Mouse (Mus musculus): Measurements from ENCODE around the gene Tmeff1. TPM values are rescaled to one million over a fixed set of nuclear protein-coding genes. Genes with fewer than 3 reads are reported as not detected.

Gene Tmeff1
- polyA plus RNA-seq, 1 experiment from 2014 or later = 35.8 TPM

GRCm38 (mm10) chr4:48592328-48592727 lies 7.4 kb downstream of the Tmeff1 start:
- ATAC-seq (ENCODE audit: insufficient number of reproducible peaks, insufficient read depth, low FRiP score, low read depth) = 0 out of 2 replicates have a peak, but pooled peaks have one; percentile 20
- WGBS = 45% methylated on average over 5 of the region's 5 CpGs
- H3K27ac ChIP-seq (ENCODE audit: low read length) = no peak overlapping the region

GRCm38 (mm10) chr4:48592844-48593243 lies 7.9 kb downstream of the Tmeff1 start:
- H3K27ac ChIP-seq (ENCODE audit: low read length) = no peak overlapping the region
- 0 out of 2 replicates have a peak, but pooled peaks cover under 1% of the 10 kb centered on the region for H3K9me3 ChIP-seq (ENCODE audit: control insufficient read depth, low read depth, low read length)
- H3K4me2 ChIP-seq (replicated peaks; ENCODE audit: low read depth, low read length) = no peak overlapping the region
- no peak for ATAC-seq (ENCODE audit: insufficient number of reproducible peaks, insufficient read depth, low FRiP score, low read depth)
- H3K9ac ChIP-seq (replicated peaks; ENCODE audit: low read depth, low read length) = no peak overlapping the region
- H3K36me3 ChIP-seq (ENCODE audit: control insufficient read depth, insufficient read depth, low read length) = no peaks in the 10 kb centered on the region
- H3K27me3 ChIP-seq (ENCODE audit: control insufficient read depth, insufficient read depth, low read length) = no peaks in the 10 kb centered on the region
- H3K4me1 ChIP-seq (ENCODE audit: control insufficient read depth, insufficient read depth, low read length) = peaks cover 6% of the 10 kb centered on the region; the same call in 1 of the 2 replicates
- 80% methylated on average over 7 of the region's 7 CpGs for WGBS
- H3K4me3 ChIP-seq (ENCODE audit: low read depth, low read length) = no peak overlapping the region

More at GRCm38 (mm10) chr4:48592328-48592727, 7.4 kb downstream of the Tmeff1 start:
- Histone ChIP-seq H3K27me3 (ENCODE audit: control insufficient read depth, insufficient read depth, low read length) (no peaks in the 10 kb centered on the region), H3K9ac (replicated peaks; ENCODE audit: low read depth, low read length) (no peak overlapping the region), H3K36me3 (ENCODE audit: control insufficient read depth, insufficient read depth, low read length) (no peaks in the 10 kb centered on the region), H3K4me3 (ENCODE audit: low read depth, low read length) (no peak overlapping the region), H3K9me3 (ENCODE audit: control insufficient read depth, low read depth, low read length) (0 out of 2 replicates have a peak, but pooled peaks cover 4% of the 10 kb centered on the region), H3K4me2 (replicated peaks; ENCODE audit: low read depth, low read length) (no peak overlapping the region), H3K4me1 (ENCODE audit: control insufficient read depth, insufficient read depth, low read length) (peaks cover 6% of the 10 kb centered on the region; the same call in 1 of the 2 replicates)

GRCm38 (mm10) chr4:48596111-48596510 lies 11.1 kb downstream of the Tmeff1 start:
- Histone ChIP-seq H3K4me2 (replicated peaks; ENCODE audit: low read depth, low read length) (no peak overlapping the region), H3K9me3 (ENCODE audit: control insufficient read depth, low read depth, low read length) (no peaks in the 10 kb centered on the region), H3K4me1 (ENCODE audit: control insufficient read depth, insufficient read depth, low read length) (peaks cover 6% of the 10 kb centered on the region; the same call in 1 of the 2 replicates), H3K9ac (replicated peaks; ENCODE audit: low read depth, low read length) (no peak overlapping the region), H3K27me3 (ENCODE audit: control insufficient read depth, insufficient read depth, low read length) (no peaks in the 10 kb centered on the region), H3K27ac (ENCODE audit: low read length) (no peak overlapping the region), H3K4me3 (ENCODE audit: low read depth, low read length) (no peak overlapping the region), H3K36me3 (ENCODE audit: control insufficient read depth, insufficient read depth, low read length) (no peaks in the 10 kb centered on the region)
- WGBS = 88% methylated on average over 7 of the region's 7 CpGs
- no peak for ATAC-seq (ENCODE audit: insufficient number of reproducible peaks, insufficient read depth, low FRiP score, low read depth)

- H3K36me3 ChIP-seq (ENCODE audit: control insufficient read depth, insufficient read depth, low read length) = peaks cover 5% of the 10 kb centered on the region; the same call in 1 of the 2 replicates
- ATAC-seq (ENCODE audit: insufficient number of reproducible peaks, insufficient read depth, low FRiP score, low read depth) = no peak
- no peak overlapping the region for H3K4me3 ChIP-seq (ENCODE audit: low read depth, low read length)
- H3K9me3 ChIP-seq (ENCODE audit: control insufficient read depth, low read depth, low read length) = no peaks in the 10 kb centered on the region
- no peaks in the 10 kb centered on the region for H3K4me1 ChIP-seq (ENCODE audit: control insufficient read depth, insufficient read depth, low read length)
- no peak overlapping the region for H3K9ac ChIP-seq (replicated peaks; ENCODE audit: low read depth, low read length)
- H3K27ac ChIP-seq (ENCODE audit: low read length) = no peak overlapping the region
- H3K4me2 ChIP-seq (replicated peaks; ENCODE audit: low read depth, low read length) = no peak overlapping the region
- WGBS = 83% methylated on average over 3 of the region's 3 CpGs
- no peaks in the 10 kb centered on the region for H3K27me3 ChIP-seq (ENCODE audit: control insufficient read depth, insufficient read depth, low read length)
Measured at GRCm38 (mm10) chr4:48605650-48606049, 20.7 kb downstream of the Tmeff1 start.

GRCm38 (mm10) chr4:48609485-48609884 lies 24.5 kb downstream of the Tmeff1 start:
- no peaks in the 10 kb centered on the region for H3K4me1 ChIP-seq (ENCODE audit: control insufficient read depth, insufficient read depth, low read length)
- H3K27ac ChIP-seq (ENCODE audit: low read length) = no peak overlapping the region
- H3K36me3 ChIP-seq (ENCODE audit: control insufficient read depth, insufficient read depth, low read length) = peaks cover 13% of the 10 kb centered on the region
- no peaks in the 10 kb centered on the region for H3K27me3 ChIP-seq (ENCODE audit: control insufficient read depth, insufficient read depth, low read length)
- 91% methylated on average over 9 of the region's 9 CpGs for WGBS
- H3K4me3 ChIP-seq (ENCODE audit: low read depth, low read length) = no peak overlapping the region
- no peaks in the 10 kb centered on the region for H3K9me3 ChIP-seq (ENCODE audit: control insufficient read depth, low read depth, low read length)
- H3K4me2 ChIP-seq (replicated peaks; ENCODE audit: low read depth, low read length) = no peak overlapping the region
- H3K9ac ChIP-seq (replicated peaks; ENCODE audit: low read depth, low read length) = no peak overlapping the region
- no peak for ATAC-seq (ENCODE audit: insufficient number of reproducible peaks, insufficient read depth, low FRiP score, low read depth)

GRCm38 (mm10) chr4:48610251-48610650 lies 25.3 kb downstream of the Tmeff1 start:
- Histone ChIP-seq H3K4me2 (replicated peaks; ENCODE audit: low read depth, low read length) (no peak overlapping the region), H3K27me3 (ENCODE audit: control insufficient read depth, insufficient read depth, low read length) (no peaks in the 10 kb centered on the region), H3K27ac (ENCODE audit: low read length) (no peak overlapping the region), H3K36me3 (ENCODE audit: control insufficient read depth, insufficient read depth, low read length) (peaks cover 13% of the 10 kb centered on the region), H3K9ac (replicated peaks; ENCODE audit: low read depth, low read length) (no peak overlapping the region), H3K9me3 (ENCODE audit: control insufficient read depth, low read depth, low read length) (no peaks in the 10 kb centered on the region), H3K4me1 (ENCODE audit: control insufficient read depth, insufficient read depth, low read length) (no peaks in the 10 kb centered on the region), H3K4me3 (ENCODE audit: low read depth, low read length) (no peak overlapping the region)
- ATAC-seq (ENCODE audit: insufficient number of reproducible peaks, insufficient read depth, low FRiP score, low read depth) = no peak
- 94% methylated on average over 6 of the region's 6 CpGs for WGBS

- no peaks in the 10 kb centered on the region for H3K27me3 ChIP-seq (ENCODE audit: control insufficient read depth, insufficient read depth, low read length)
- H3K9me3 ChIP-seq (ENCODE audit: control insufficient read depth, low read depth, low read length) = no peaks in the 10 kb centered on the region
- peaks cover 7% of the 10 kb centered on the region for H3K36me3 ChIP-seq (ENCODE audit: control insufficient read depth, insufficient read depth, low read length)
- ATAC-seq (ENCODE audit: insufficient number of reproducible peaks, insufficient read depth, low FRiP score, low read depth) = no peak
- WGBS = 95% methylated on average over 4 of the region's 4 CpGs
- H3K4me3 ChIP-seq (ENCODE audit: low read depth, low read length) = no peak overlapping the region
- H3K27ac ChIP-seq (ENCODE audit: low read length) = no peak overlapping the region
- H3K4me1 ChIP-seq (ENCODE audit: control insufficient read depth, insufficient read depth, low read length) = no peaks in the 10 kb centered on the region
- no peak overlapping the region for H3K9ac ChIP-seq (replicated peaks; ENCODE audit: low read depth, low read length)
- H3K4me2 ChIP-seq (replicated peaks; ENCODE audit: low read depth, low read length) = no peak overlapping the region
Measured at GRCm38 (mm10) chr4:48615483-48615882, 30.5 kb downstream of the Tmeff1 start.

GRCm38 (mm10) chr4:48617201-48617600 lies 32.2 kb downstream of the Tmeff1 start:
- no peak overlapping the region for H3K27ac ChIP-seq (ENCODE audit: low read length)
- H3K9ac ChIP-seq (replicated peaks; ENCODE audit: low read depth, low read length) = no peak overlapping the region
- no peak for ATAC-seq (ENCODE audit: insufficient number of reproducible peaks, insufficient read depth, low FRiP score, low read depth)
- H3K36me3 ChIP-seq (ENCODE audit: control insufficient read depth, insufficient read depth, low read length) = peaks cover 7% of the 10 kb centered on the region
- H3K27me3 ChIP-seq (ENCODE audit: control insufficient read depth, insufficient read depth, low read length) = no peaks in the 10 kb centered on the region
- H3K4me3 ChIP-seq (ENCODE audit: low read depth, low read length) = no peak overlapping the region
- 95% methylated on average over 15 of the region's 15 CpGs for WGBS
- no peaks in the 10 kb centered on the region for H3K9me3 ChIP-seq (ENCODE audit: control insufficient read depth, low read depth, low read length)
- no peaks in the 10 kb centered on the region for H3K4me1 ChIP-seq (ENCODE audit: control insufficient read depth, insufficient read depth, low read length)
- H3K4me2 ChIP-seq (replicated peaks; ENCODE audit: low read depth, low read length) = no peak overlapping the region

GRCm38 (mm10) chr4:48620121-48620520 lies 35.1 kb downstream of the Tmeff1 start:
- Histone ChIP-seq H3K36me3 (ENCODE audit: control insufficient read depth, insufficient read depth, low read length) (peaks cover 11% of the 10 kb centered on the region; the same call in 1 of the 2 replicates), H3K27ac (ENCODE audit: low read length) (no peak overlapping the region), H3K4me1 (ENCODE audit: control insufficient read depth, insufficient read depth, low read length) (no peaks in the 10 kb centered on the region), H3K9me3 (ENCODE audit: control insufficient read depth, low read depth, low read length) (no peaks in the 10 kb centered on the region), H3K9ac (replicated peaks; ENCODE audit: low read depth, low read length) (no peak overlapping the region), H3K4me2 (replicated peaks; ENCODE audit: low read depth, low read length) (no peak overlapping the region), H3K27me3 (ENCODE audit: control insufficient read depth, insufficient read depth, low read length) (no peaks in the 10 kb centered on the region), H3K4me3 (ENCODE audit: low read depth, low read length) (no peak overlapping the region)
- 93% methylated on average over 6 of the region's 6 CpGs for WGBS
- ATAC-seq (ENCODE audit: insufficient number of reproducible peaks, insufficient read depth, low FRiP score, low read depth) = no peak
